Mouse (Mus musculus): Measurements from ENCODE around the gene Nrxn2.

Nrxn2 gene

DNA sequence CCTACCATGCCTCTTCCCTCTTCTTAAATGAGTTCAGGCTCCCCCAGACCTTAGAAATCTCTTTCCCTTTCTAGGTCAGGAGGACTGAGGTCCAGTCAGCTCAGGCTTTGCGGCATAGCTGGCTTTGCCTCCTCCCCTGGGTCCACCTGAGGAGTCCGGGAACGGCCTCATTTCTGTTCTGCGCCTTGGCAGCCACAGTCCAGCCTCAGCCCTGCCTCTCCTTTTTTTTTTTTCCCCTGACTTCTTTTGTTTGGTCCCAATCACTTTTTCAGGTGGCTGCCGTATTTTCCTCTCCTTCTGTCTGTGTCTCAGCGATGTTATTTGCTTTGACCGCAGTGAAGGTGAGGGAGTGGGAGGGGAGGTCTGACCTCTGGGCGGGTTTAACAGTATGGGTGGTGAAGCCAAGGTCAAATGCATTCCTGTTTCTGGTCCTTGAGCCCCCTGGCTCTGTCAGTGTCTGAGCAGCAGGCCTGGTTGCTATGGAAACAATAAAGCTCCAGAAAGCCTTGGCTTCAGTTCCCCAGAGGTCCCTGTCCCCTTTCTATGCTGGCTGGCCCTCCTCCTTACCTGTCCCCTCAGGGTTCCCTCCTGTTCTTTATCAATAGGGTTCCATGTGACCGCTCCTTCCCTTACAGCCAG lies 34.3 kb downstream of the Nrxn2 start:
- peak; percentile 44 for DNase-seq (ENCODE audit: low spot score)

DNA sequence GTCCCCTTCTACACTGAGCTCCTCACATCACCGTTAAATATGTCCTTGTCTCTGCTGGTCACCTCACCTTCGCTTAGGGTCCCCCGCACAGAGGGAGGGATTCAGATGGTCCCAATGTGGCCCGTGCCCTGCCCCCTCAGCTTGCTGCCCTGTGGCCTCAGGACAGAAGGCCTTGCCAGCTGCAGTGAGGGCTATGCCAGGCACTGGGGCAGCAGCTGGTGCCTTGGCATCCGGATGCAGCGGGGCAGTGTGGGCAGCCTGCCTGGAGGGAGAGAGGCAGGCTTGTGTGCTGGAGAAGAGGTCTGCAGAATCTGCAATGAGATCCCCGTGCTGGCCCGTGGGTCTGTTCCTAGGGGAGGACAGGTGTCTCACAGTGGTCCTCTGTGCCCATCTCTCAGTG lies 34.8 kb downstream of the Nrxn2 start:
- no peak for DNase-seq (ENCODE audit: low spot score)

DNA sequence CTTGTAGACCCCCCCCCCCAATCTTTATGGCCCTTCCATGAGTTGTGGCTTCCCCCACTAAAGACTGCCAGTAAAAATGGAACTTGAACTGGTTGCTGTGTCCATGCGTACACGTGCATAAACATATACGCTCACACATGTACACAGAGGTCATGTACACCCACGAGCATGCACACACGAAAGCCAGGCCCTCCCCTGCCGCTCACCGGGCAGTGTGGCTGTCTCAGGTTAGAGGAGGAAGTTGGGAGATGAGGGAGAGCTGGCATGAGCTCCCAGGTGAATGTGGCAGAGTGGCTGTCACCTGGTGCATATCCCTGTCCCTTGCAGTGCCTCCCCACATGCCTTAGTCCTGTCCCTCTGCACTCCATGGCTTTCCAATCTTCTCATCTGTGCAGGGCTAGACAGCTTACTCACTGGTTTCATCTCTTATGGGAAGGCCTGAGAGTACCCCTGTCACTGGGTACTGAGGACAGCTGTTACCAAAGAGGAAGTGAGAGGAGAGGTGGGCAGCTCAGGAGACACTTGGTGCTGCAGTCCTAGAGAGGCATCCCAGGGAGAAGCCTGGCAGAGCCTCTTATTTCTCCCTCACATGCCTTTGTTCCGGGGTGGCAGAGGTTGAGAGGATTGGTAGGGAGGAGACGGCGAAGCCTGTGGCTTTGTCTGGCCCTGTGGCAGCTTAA lies 35.6 kb downstream of the Nrxn2 start:
- no peak for DNase-seq (ENCODE audit: low spot score)

DNA sequence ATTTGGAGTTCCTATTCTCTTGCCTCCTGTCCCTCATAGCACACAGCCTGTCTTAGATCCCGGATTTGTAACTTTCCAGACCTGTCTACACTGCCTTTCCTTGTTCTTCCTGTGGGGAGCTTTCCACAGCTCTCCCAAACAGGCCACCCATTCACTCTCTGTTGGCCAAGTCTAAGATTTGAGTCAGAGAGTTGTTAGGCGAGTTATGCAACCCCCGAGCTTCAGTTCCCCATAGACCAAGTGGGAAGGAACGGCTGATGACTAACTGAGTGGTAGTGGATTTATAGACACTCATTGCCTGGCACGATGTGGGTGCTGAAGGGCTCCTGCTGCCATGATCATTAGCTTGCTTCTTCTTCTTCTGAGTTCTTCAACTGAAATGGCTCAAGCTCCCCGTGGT lies 41.0 kb downstream of the Nrxn2 start:
- no peak for DNase-seq (ENCODE audit: low spot score)

DNA sequence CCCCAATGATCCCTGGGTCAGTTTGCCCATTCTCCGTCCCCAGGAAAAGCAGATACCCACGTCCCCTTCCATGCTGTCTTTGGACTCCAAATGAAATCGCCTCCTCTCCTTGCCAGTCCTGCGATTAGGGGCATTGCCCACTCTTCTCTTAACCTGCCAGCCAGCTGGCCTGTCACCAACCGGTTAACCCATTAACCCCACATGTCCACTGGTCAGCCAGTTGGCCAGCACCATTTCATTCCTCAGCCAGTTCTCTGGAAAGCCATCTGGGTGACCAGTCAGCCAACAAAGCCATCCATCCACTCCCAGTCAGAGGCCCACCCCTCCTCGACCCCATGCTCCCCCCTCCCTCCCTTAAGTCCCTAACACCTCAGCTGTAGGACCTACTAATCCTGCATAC lies 44.3 kb downstream of the Nrxn2 start:
- DNase-seq (ENCODE audit: low spot score): no peak

DNA sequence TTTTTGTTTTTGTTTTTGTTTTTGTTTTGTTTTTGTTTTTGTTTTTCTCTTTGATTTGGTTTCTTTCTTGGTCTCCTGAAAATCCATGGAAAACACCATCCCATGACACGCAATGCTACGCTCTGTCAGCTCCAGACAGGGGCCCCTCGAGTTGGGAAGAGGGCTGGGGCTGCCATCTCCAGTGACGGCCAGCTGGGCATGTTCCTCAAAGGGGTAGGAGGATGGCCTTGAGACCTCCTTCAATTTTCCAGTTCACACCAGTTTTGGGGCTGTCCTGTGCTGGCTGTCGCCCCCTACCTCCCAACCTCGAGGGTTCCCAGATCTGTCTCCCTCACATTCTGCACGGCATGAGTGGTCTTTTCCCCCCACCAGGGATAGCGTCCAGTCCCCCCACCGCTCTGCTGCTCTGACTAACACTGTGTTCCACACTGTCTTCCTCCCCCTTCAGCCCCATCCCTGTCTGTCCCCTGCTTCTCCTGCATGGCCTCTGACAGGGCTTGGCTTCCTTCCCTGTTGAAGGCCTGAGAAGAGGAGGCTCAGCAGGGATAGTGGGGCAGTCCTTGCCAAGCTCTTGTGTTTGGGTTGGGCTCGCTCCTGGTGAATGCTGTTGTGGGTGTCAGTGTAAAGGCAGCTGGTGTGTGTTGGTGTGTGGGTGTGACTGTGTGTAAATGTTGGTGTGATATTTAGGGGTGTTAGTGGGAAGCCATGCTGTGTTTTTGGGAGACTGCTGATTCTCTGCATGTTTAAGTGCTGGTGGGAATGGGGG lies 46.0 kb downstream of the Nrxn2 start:
- no peak for DNase-seq (ENCODE audit: low spot score)

DNA sequence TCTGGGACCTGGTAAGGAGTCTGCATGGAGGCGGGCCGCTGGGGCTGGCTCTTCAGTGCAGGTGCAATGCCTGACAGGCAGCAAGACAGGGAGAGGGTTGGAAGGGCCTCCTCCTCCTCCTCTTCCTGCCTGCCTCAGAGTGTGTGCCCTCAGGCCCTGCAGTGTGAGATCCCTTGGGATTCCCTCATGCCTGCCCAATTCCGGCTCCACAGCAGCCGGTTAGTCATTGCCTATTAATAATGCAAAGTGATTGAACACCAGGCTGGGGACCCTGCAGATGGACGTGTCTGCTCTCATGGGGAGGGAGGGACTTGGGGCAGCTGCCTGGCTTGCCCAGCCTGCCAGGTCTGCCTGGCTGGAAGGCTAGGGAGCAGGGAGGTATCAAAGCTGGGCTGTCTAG lies 46.6 kb downstream of the Nrxn2 start:
- peak; percentile 26 for DNase-seq (ENCODE audit: low spot score)

DNA sequence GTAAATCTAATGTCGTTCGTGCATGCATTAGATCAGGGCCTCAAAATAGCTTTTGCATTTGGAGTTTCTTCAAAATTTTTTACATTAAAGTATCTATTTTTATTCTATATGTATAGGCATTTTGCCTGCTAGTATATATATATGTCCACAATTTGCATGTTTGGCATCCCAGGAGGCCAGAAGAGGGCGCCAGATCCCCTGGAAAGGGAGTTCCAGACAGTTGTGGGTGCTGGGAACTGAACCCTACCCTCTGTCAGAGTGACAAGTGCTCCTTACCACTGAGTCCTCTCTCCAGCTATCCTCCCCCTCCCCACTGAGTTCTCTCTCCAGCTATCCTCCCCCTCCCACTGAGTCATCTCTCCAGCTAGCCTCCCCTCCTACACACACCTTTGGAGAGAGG lies 48.4 kb downstream of the Nrxn2 start:
- no peak for DNase-seq (ENCODE audit: low spot score)

DNA sequence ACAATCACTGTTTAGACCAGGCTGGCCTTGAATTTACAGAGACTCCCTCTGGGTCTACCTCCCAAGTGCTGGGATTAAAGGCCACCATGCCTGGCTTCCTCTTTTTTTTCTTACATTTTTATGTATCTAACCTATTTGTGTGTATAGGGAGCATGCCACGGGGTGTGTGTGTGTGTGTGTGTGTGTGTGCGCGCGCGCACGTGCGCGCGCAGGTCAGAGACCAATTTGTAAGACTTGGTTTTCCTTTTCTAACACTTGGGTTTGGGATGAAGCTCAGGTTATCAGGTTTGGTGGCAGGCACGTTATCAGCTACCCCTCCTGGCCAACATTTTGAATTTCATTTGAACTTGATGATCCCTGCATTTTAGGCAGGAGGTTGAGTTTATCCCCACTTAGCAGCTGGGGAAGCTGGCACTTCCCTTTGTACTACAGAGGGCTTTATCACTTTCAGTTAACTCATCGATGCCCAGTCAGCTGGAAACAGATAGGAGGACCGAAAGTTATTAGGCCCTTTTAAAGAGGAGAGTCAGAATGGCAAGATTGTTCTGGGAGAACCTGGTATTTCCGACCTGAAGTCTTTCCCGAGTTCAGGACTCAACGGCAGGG lies 48.9 kb downstream of the Nrxn2 start:
- DNase-seq (ENCODE audit: low spot score): no peak

DNA sequence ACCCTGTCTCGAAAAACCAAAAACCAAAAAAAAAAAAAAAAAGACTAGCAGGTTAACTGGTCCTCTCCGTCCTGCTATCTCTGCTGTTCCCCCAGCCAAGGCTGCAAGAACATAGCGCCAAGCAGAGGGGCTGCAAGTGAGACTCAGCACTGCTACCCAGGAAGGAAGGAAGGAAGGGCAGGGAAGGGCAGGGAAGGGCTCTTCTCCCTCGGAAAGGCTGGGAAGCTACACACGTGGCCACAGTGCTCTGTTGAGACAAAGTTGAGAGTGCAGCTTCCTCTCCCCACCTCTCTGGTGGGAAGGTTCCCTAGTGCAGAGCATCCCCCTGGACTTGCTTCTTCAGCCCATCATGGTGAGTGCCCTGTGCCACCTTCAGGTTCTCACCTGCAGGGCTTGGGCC lies 53.1 kb downstream of the Nrxn2 start:
- no peak for DNase-seq (ENCODE audit: low spot score)

DNA sequence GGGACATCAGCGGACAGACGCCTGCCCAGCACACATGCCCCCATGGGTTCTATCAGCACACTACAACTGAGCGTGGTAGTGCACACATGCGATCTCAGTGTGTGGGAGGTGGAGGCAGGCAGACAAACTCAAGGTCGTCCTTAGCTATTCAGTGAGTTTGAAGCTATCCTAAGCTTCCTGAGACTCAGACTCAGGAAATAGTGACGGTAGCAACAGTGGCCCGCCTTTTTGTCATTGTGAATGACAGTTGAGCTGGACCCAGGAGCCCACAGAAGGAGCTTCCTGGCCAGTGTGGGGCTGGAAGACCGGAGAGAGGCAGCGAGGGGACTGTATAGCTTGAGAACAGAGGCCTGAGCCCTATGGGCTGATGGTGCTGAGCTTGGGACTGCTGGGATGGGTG lies 54.3 kb downstream of the Nrxn2 start:
- DNase-seq (ENCODE audit: low spot score): no peak

DNA sequence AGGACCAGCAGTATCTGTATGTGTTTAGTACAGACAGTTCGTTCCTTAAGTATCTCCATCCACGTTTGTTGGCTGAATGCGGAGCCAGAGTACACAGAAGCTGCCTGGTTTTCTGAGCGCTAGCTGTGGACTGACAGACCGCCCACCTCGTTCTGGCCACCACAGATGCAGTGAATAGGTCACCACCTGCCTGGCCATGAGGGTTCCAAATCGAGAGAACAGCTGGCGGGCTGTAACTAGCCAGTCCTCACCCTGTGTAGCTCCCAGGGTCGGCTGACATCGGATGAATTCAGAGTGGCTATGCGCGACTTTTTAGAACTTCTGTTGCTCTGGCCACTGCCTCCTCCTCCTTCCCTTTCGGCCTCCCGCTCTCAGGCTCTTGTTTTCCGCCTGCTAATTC lies 56.2 kb downstream of the Nrxn2 start:
- peak; percentile 59 for DNase-seq (ENCODE audit: low spot score)

DNA sequence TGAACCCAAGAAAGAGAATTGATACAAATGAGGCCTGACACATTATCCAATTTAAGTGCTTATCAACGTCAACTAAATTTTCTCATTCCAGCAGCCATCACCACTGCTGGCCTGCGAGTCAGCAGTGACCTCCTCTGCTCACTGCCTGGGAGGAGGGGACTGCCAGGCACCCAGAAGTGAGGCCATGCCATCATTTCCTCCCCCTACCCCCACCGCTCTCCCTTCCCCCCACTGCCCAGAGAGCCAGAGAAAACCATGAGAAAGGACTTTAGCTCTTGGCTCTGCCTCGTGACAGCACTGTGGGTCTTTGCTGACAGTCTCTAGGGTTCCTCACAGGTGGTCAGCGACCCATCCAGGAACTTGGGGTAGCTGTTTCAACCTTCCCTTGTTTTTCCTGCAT lies 56.6 kb downstream of the Nrxn2 start:
- no peak for DNase-seq (ENCODE audit: low spot score)

DNA sequence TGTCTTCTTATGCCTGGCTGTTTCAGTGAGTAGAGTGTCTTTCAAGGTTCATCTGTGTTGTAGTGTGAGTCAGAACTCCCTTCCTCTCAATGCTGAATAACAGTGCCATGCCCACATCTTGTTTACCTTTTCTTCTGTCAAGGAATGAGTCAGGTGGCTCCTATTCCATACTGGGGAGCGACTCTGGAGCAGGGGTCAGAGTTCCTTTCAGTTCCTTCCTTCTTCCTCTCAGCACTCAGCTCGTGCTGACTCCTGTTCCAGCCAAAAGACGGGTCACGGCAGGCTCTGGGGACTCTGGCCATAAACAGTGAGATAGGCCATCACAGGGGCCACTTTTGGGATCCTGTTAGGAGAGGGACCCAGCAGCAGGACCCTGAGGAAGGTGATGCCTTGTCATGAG lies 58.5 kb downstream of the Nrxn2 start:
- DNase-seq (ENCODE audit: low spot score): no peak

DNA sequence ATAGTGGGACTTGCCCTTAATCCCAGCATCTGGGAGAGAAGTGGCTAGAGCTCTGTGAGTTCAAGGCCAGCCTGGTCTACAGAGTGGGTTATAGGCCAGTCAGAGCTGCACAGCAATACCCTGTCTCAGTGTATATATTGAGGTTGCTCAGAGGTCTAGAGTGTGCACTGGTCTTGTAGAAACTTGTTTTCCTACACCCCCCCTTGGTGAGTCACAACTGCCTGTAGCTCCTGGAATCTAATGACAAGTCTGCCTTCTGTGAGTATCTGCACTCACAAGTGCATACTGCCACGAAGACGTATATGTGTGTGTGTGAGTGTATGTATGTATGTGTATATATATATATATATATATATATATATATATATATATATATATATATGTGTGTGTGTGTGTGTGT lies 60.0 kb downstream of the Nrxn2 start:
- DNase-seq (ENCODE audit: low spot score): no peak

DNA sequence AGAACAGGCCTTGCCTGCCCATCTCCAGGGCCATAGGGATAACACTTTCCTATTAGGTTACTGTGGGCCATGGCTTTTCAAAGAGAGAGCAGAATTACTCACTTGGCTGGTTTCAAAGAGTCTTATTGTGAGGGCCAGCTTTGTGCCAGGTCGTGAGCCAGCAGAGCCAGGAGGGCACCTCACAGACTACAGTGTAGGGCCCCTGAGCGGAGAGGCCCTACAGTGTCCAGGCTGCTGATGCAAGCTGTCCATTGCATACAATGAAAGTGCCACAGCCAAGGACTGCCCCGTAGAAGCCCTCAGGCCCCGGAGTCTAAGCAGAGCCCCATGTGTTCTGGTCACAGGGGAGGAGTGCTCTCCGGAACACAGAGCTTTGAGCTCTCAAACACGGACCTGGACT lies 64.4 kb downstream of the Nrxn2 start:
- DNase-seq (ENCODE audit: low spot score): no peak

DNA sequence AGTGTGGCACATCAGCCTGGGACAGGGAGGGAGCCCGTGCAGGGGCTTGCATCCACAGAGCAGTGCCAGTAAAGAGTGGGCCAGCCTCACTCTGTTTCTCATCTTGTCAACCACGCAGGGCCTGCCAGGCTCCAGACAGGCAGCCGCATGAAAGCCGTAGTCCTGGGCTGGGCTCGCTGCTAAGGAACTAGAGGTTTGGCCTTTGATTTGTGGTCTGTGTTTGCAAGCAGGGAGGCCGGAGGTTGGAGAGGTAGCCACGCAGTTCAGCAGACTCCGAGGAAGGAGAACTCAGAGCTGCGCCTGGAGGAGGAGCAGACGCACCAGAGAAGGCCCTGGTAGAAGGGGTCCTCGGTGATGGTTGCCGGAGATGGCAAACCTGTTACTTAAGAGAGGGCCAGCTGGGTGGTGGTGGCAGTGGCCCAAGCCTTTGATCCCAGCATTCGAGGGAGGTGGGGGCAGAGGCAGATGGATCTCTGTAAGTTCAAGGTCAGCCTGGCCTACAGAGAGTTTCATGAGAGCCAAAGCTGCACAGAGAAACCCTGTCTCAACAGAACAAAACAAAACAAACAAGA lies 66.6 kb downstream of the Nrxn2 start:
- DNase-seq (ENCODE audit: low spot score): no peak

DNA sequence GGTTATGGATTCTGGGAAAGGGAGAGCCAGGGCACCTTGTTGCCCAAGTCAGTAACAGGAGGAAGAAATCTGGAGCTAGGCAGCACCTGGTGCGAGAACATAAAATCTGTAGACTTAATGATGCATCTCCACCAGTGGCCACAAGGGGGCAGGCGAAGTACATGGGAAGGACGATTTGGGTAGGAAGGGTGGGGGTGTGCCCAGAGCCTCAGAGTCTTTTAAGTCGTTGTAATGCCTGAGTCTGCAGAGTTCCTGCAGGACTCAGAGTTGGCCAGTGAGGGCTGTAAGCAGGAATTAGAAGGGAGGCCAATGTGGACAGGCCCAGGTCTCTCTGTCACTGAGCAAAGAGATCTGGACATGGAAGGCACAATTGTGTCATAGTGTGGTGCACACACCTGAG lies 70.5 kb downstream of the Nrxn2 start:
- peak; percentile 93 for DNase-seq (ENCODE audit: low spot score)

DNA sequence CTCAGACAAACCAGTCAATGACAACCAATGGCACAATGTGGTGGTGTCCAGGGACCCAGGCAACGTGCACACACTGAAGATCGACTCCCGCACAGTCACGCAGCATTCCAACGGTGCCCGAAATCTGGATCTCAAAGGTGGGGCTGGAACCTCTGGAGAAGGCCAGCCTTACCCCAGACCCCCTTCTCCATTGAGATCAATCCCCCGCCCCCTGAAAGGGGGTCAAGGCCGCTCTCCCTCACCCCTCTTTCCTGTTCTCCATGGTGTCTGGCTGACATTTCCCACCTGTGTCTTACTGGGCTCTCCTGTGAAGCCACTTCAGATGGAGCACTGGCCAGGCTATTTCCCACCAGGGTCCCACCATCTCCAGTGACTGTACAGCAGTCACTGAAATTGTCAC lies 73.0 kb downstream of the Nrxn2 start:
- DNase-seq (ENCODE audit: low spot score): no peak

DNA sequence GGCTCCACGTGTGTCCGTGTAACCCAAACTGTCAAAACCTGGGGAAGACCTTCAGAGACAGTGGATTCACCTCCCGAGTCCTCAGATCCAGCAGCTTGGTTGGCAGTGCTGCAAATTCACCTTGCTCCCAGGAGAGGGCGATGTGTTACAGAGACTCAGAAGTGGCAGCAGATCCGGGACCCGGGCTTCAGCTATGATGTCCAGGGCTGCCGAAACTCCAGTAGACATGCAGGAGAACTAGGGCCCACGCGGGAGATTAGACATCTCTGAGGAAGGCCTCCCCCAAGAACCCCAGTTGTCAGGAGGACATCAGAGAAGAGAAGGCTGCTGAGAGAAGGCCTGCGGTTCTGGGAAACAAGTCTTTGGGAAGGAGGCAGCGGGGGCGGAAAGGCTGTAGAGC lies 73.6 kb downstream of the Nrxn2 start:
- peak; percentile 86 for DNase-seq (ENCODE audit: low spot score)

DNA sequence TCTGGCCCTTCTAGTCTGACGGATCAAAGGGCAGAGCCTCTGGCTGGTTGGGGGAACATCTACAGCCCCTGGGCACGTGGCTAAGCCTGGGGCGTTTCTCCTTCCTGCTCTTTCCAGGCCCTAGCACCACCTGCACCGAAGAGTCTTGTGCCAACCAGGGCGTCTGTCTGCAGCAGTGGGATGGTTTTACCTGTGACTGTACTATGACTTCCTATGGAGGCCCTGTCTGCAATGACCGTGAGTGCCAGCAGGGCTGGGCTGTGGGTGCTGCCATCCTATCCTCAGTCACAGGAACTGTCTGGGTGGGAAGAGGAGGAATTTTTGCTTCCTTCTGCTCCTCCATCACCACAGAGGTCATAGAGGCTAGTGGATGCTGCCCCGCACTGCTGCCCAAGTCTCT lies 74.7 kb downstream of the Nrxn2 start:
- no peak for DNase-seq (ENCODE audit: low spot score)

DNA sequence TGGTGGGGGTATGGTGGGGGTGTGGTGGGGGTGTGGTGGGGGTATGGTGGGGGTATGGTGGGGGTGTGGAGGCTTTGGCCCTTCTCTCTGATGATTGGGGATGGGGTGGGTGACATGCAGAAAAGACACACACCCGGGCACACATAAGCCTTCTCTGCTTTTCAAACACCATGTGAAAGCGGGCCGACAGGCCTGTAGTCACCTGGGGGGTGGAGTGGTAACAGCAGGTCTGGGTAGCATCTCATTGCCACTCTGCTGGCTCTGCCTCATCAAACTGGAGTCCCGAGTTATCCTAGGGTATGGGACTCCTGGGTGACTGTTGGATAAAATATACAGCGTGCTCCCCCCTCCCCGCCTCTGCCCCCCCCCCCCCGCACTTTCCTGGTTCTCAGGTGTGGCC lies 75.5 kb downstream of the Nrxn2 start:
- no peak for DNase-seq (ENCODE audit: low spot score)

Data from embryo, embryonic 10 days (tissue).